Mouse (Mus musculus) colon, adult 2 months (tissue): ENCODE data around the gene Mblac2. TPM values are rescaled to one million over a fixed set of nuclear protein-coding genes. Genes with fewer than 3 reads are reported as not detected.

Experiments
- polyA plus RNA-seq: library from polyadenylated mRNA; depleted of rRNA; stranded (reverse); fragments of >200 nt; gene quantifications from 2 replicates; pipeline ENCODE4 v1.2.3, GENCODE M21; 2012; rRNA removed

Mblac2 gene
- 1.7 and 2.0 TPM in 2 replicates for polyA plus RNA-seq

GRCm38 (mm10) chr13:81710775-81711545 is at the start of gene Mblac2, which contains the start of gene Polr3g:
Gene Mblac2 (plus strand): TSS chr13:81711341.
Gene Polr3g (minus strand): TSS chr13:81711013.

GRCm38 (mm10) chr13:81782971-81783404 is 71.8 kb downstream of the Mblac2 start, which contains the start of gene Cetn3:
Gene Cetn3 (plus strand): TSS chr13:81783077.

Other genes starting within 250 kb of the Mblac2 start
- 0.19 and 0.36 TPM in 2 replicates for gene Adgrv1, start 78.2 kb upstream of the Mblac2 start, polyA plus RNA-seq
- 5.6 and 9.5 TPM in 2 replicates for gene Lysmd3, start 53.7 kb upstream of the Mblac2 start, polyA plus RNA-seq
- 0.74 and 2.7 TPM in 2 replicates for gene Polr3g, start 328 bp upstream of the Mblac2 start, polyA plus RNA-seq
- 0.52 and 1.2 TPM in 2 replicates for gene Cetn3, start 71.7 kb downstream of the Mblac2 start, polyA plus RNA-seq